Mouse (Mus musculus) stomach, embryonic 14.5 days (tissue): ENCODE data around the gene Kcnq2. TPM values are rescaled to one million over a fixed set of nuclear protein-coding genes. Genes with fewer than 3 reads are reported as not detected.

ENCODE experiments used
- ATAC-seq: fragments of 200-750 bp; cut with Nextera tagmentation; 2 replicates; pipeline ENCODE4 v1.8.0; 2017; ENCODE audit warnings: low read depth, moderate TSS enrichment; ENCODE audit not compliant: insufficient number of reproducible peaks, insufficient read depth, low FRiP score
- H3K27ac ChIP-seq: fragments of 300-500 bp; sonication (generic); 2 replicates; pipeline ENCODE4 v1.5.1; 2014; ENCODE audit warnings: mild to moderate bottlenecking, low read length, moderate library complexity, mixed read lengths
- H3K27me3 ChIP-seq: fragments of 300-500 bp; sonication (generic); 2 replicates; pipeline ENCODE4 v1.6.1; 2014; ENCODE audit warnings: low read length, control low read depth, mixed read lengths; ENCODE audit not compliant: control insufficient read depth, insufficient read depth
- H3K36me3 ChIP-seq: fragments of 300-500 bp; sonication (generic); 2 replicates; pipeline ENCODE4 v1.6.1; 2014; ENCODE audit warnings: mild to moderate bottlenecking, control low read depth, low read length, moderate library complexity, mixed read lengths; ENCODE audit not compliant: control insufficient read depth, insufficient read depth
- H3K4me1 ChIP-seq: fragments of 300-500 bp; sonication (generic); 2 replicates; pipeline ENCODE4 v1.6.1; 2014; ENCODE audit warnings: low read length, control low read depth, mixed read lengths; ENCODE audit not compliant: control insufficient read depth, insufficient read depth
- H3K4me2 ChIP-seq: fragments of 300-500 bp; sonication (generic); replicated peaks from 2 replicates; pipeline ENCODE4 v1.6.1; 2014; ENCODE audit warnings: low read depth, low read length, control low read depth
- H3K4me3 ChIP-seq: fragments of 300-500 bp; sonication (generic); 2 replicates; pipeline ENCODE4 v1.5.1; 2014; ENCODE audit warnings: low read depth, low read length, control low read depth
- H3K9ac ChIP-seq: fragments of 300-500 bp; sonication (generic); replicated peaks from 2 replicates; pipeline ENCODE4 v1.6.1; 2014; ENCODE audit warnings: low read depth, mild to moderate bottlenecking, control low read depth, low read length, moderate library complexity, mixed read lengths
- H3K9me3 ChIP-seq: fragments of 300-500 bp; sonication (generic); 2 replicates; pipeline ENCODE4 v1.6.1; 2016; ENCODE audit warnings: low read depth, low read length, control low read depth; ENCODE audit not compliant: control insufficient read depth
- WGBS: fragments of 180-500 bp; shearing (Covaris S2); extraction: QIAGEN DNeasy Blood & Tissue Kit; methylation state at CpG from one replicate; pipeline ENCODE4 v1.1.7; 2014; 5-methylcytosine and 5-hydroxymethylcytosine counted together
- polyA plus RNA-seq: library from polyadenylated mRNA; unstranded; fragments of >200 nt; fragmentation: Nextera tagmentation; extraction: Ambion mirVana; gene quantifications from 2 replicates; pipeline ENCODE4 v1.2.1, GENCODE M21; 2014

Kcnq2 gene
- polyA plus RNA-seq, 1 experiment from 2014 or later = 3.0 TPM

GRCm38 (mm10) chr2:181153837-181154236 is 18.7 kb upstream of the Kcnq2 start:
- Histone ChIP-seq H3K9ac (no peak overlapping the region), H3K27me3 (peaks cover 21% of the 10 kb centered on the region), H3K27ac (no peak overlapping the region), H3K36me3 (no peaks in the 10 kb centered on the region), H3K9me3 (no peaks in the 10 kb centered on the region), H3K4me2 (no peak overlapping the region), H3K4me3 (no peak overlapping the region), H3K4me1 (0 out of 2 replicates have a peak, but pooled peaks cover 3% of the 10 kb centered on the region)
- ATAC-seq = no peak
- WGBS = 15% methylated on average over 1 of the region's 1 CpGs

- H3K27ac ChIP-seq = no peak overlapping the region
- WGBS = 68% methylated on average over 1 of the region's 1 CpGs
- no peaks in the 10 kb centered on the region for H3K36me3 ChIP-seq
- 0 out of 2 replicates have a peak, but pooled peaks cover 3% of the 10 kb centered on the region for H3K4me1 ChIP-seq
- H3K27me3 ChIP-seq = peaks cover 24% of the 10 kb centered on the region
- H3K4me3 ChIP-seq = no peak overlapping the region
- no peak overlapping the region for H3K9ac ChIP-seq
- no peak for ATAC-seq
- H3K4me2 ChIP-seq = no peak overlapping the region
- H3K9me3 ChIP-seq = no peaks in the 10 kb centered on the region
These were observed 18.0 kb upstream of the Kcnq2 start for GRCm38 (mm10) chr2:181153131-181153530.

GRCm38 (mm10) chr2:181152701-181153100 is 17.6 kb upstream of the Kcnq2 start:
- peaks cover 24% of the 10 kb centered on the region for H3K27me3 ChIP-seq
- no peak overlapping the region for H3K9ac ChIP-seq
- WGBS = 93% methylated on average over 17 of the region's 17 CpGs
- H3K36me3 ChIP-seq = no peaks in the 10 kb centered on the region
- no peak overlapping the region for H3K27ac ChIP-seq
- H3K4me1 ChIP-seq = 0 out of 2 replicates have a peak, but pooled peaks cover 3% of the 10 kb centered on the region
- ATAC-seq = no peak
- H3K4me3 ChIP-seq = no peak overlapping the region
- no peaks in the 10 kb centered on the region for H3K9me3 ChIP-seq
- H3K4me2 ChIP-seq = no peak overlapping the region

GRCm38 (mm10) chr2:181150281-181150680 is 15.2 kb upstream of the Kcnq2 start:
- H3K27ac ChIP-seq = no peak overlapping the region
- H3K4me2 ChIP-seq = no peak overlapping the region
- H3K4me1 ChIP-seq = no peaks in the 10 kb centered on the region
- H3K9ac ChIP-seq = no peak overlapping the region
- WGBS = 61% methylated on average over 6 of the region's 6 CpGs
- H3K4me3 ChIP-seq = no peak overlapping the region
- peaks cover 20% of the 10 kb centered on the region; the same call in 1 of the 2 replicates for H3K27me3 ChIP-seq
- H3K9me3 ChIP-seq = no peaks in the 10 kb centered on the region
- no peak for ATAC-seq
- H3K36me3 ChIP-seq = no peaks in the 10 kb centered on the region

GRCm38 (mm10) chr2:181148318-181148955 is 13.3 kb upstream of the Kcnq2 start:
- Histone ChIP-seq H3K4me3 (peak overlapping the region; percentile 34), H3K4me1 (no peaks in the 10 kb centered on the region), H3K36me3 (no peaks in the 10 kb centered on the region), H3K9me3 (no peaks in the 10 kb centered on the region), H3K27me3 (peaks cover 20% of the 10 kb centered on the region; the same call in 1 of the 2 replicates), H3K4me2 (peak overlapping the region; percentile 80), H3K27ac (no peak overlapping the region), H3K9ac (no peak overlapping the region)
- ATAC-seq = no peak
- 17% methylated on average over 31 of the region's 31 CpGs for WGBS

GRCm38 (mm10) chr2:181147546-181148317 is 12.6 kb upstream of the Kcnq2 start:
- Histone ChIP-seq H3K9ac (no peak overlapping the region), H3K4me3 (peak overlapping the region; percentile 34), H3K4me1 (no peaks in the 10 kb centered on the region), H3K4me2 (peak overlapping the region; percentile 80), H3K27me3 (peaks cover 20% of the 10 kb centered on the region; the same call in 1 of the 2 replicates), H3K9me3 (no peaks in the 10 kb centered on the region), H3K27ac (no peak overlapping the region), H3K36me3 (no peaks in the 10 kb centered on the region)
- 0 out of 2 replicates have a peak, but pooled peaks have one; percentile 34 for ATAC-seq
- WGBS = under 1% methylated on average over 58 of the region's 61 CpGs

- Histone ChIP-seq H3K36me3 (no peaks in the 10 kb centered on the region), H3K27ac (no peak overlapping the region), H3K4me3 (peak overlapping the region; percentile 34; the same call in 1 of the 2 replicates), H3K4me1 (no peaks in the 10 kb centered on the region), H3K9ac (no peak overlapping the region), H3K9me3 (no peaks in the 10 kb centered on the region), H3K4me2 (peak overlapping the region; percentile 80; the same call in 1 of the 2 replicates), H3K27me3 (peaks cover 20% of the 10 kb centered on the region; the same call in 1 of the 2 replicates)
- no peak for ATAC-seq
- WGBS = 50% methylated on average over 4 of the region's 4 CpGs
These were observed 12.0 kb upstream of the Kcnq2 start for GRCm38 (mm10) chr2:181146976-181147545.

- WGBS = 72% methylated on average over 2 of the region's 2 CpGs
- H3K4me2 ChIP-seq = no peak overlapping the region
- no peaks in the 10 kb centered on the region for H3K36me3 ChIP-seq
- H3K27ac ChIP-seq = no peak overlapping the region
- no peaks in the 10 kb centered on the region for H3K4me1 ChIP-seq
- no peak overlapping the region for H3K4me3 ChIP-seq
- no peak for ATAC-seq
- no peak overlapping the region for H3K9ac ChIP-seq
- H3K9me3 ChIP-seq = no peaks in the 10 kb centered on the region
- peaks cover 20% of the 10 kb centered on the region; the same call in 1 of the 2 replicates for H3K27me3 ChIP-seq
These were observed 9.6 kb upstream of the Kcnq2 start for GRCm38 (mm10) chr2:181144675-181145074.
